Mouse (Mus musculus) kidney, adult 2 months (tissue): ENCODE measurements around the gene Mat2b.

Source experiments
- CTCF ChIP-seq: fragments of 200-500 bp; conservative IDR thresholded peaks from 2 replicates; pipeline ENCODE4 v1.5.1; 2011; ENCODE audit warnings: low read depth, mild to moderate bottlenecking, control low read depth, low read length, moderate library complexity, mixed read lengths; ENCODE audit not compliant: insufficient read depth, insufficient read length
- POLR2A ChIP-seq: fragments of 200-500 bp; IDR thresholded peaks from one replicate; pipeline ENCODE4 v1.6.1; 2011; ENCODE audit warnings: low read depth, low read length, control low read depth

DNA sequence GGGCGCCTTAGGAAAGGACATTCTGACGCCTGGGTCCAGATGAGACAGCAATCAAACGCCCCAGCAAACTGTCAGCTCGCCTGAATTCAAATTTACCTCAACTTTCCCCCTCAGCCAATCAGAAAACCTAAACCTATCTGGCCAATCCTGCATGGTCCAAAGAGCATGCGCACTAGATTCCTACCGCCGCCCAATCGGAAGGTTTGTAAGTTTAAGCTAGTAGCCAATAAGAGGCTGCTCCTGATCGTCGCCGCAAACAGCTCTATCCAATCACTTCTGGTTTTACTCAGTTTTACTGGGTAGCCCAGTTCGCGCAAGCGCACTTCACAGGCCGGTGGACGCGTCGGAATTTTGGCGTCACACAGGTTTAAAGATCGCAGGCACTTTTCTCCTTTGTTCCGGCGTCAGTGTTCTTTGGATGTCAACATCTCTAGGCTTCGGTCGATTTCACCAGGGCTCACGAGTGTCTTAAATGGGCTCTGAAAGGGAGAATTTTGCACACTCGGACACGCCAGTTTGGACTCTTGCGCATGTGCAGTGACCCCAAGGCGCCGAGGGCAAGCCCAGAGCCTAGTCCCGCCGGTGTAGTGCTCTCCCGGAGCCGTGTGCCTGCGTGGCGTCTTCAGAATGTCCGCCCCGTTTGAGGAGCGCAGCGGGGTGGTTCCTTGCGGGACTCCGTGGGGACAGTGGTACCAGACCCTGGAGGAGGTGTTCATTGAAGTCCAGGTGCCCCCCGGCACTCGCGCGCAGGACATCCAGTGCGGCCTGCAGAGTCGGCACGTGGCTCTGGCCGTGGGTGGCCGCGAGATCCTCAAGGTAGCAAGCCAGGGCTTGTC is 38.6 kb upstream of the Mat2b start, which contains the start of the genes Hmmr and Nudcd2:
- TF ChIP-seq POLR2A (peak; percentile 26), CTCF (no peak)
